Mouse (Mus musculus): Measurements from ENCODE around the gene Tmsb15l.
"Not testable (repeated sequence)": the region's sequence is repeated elsewhere in the genome, so short reads cannot be mapped to it uniquely, and the experiment has no call there.

Tmsb15l gene

GRCm38 (mm10) chrX:136976424-136977084, at the start of gene Tmsb15l, which contains the start of gene Tmsb15b1:
Gene Tmsb15l (minus strand): TSS chrX:136976869.
Gene Tmsb15b1 (minus strand): TSS chrX:136976874.
- DNase-seq (ENCODE audit: extremely low read depth, low read depth, low spot score), result no peak

GRCm38 (mm10) chrX:137019310-137019709, 42.6 kb upstream of the Tmsb15l start:
- DNase-seq (ENCODE audit: extremely low read depth, low read depth, low spot score), result no peak

GRCm38 (mm10) chrX:137017668-137018067, 41.0 kb upstream of the Tmsb15l start:
- DNase-seq (ENCODE audit: extremely low read depth, low read depth, low spot score), result no peak

- DNase-seq (ENCODE audit: extremely low read depth, low read depth, low spot score), result no peak
Observed at GRCm38 (mm10) chrX:137015099-137015709, 38.5 kb upstream of the Tmsb15l start.

GRCm38 (mm10) chrX:136996256-136996655, 19.6 kb upstream of the Tmsb15l start:
- DNase-seq (ENCODE audit: extremely low read depth, low read depth, low spot score), result no peak

- no peak for DNase-seq (ENCODE audit: extremely low read depth, low read depth, low spot score)
Observed at GRCm38 (mm10) chrX:136993641-136994040, 17.0 kb upstream of the Tmsb15l start.

- DNase-seq (ENCODE audit: extremely low read depth, low read depth, low spot score), result no peak
Observed at GRCm38 (mm10) chrX:136992978-136993547, 16.4 kb upstream of the Tmsb15l start, which contains the start of gene Zcchc18. Gene Zcchc18 (plus strand): TSS chrX:136993155.

- DNase-seq (ENCODE audit: extremely low read depth, low read depth, low spot score), result no peak
Observed at GRCm38 (mm10) chrX:136992191-136992965, 15.7 kb upstream of the Tmsb15l start.

- DNase-seq (ENCODE audit: extremely low read depth, low read depth, low spot score), result no peak
Observed at GRCm38 (mm10) chrX:136991274-136991673, 14.6 kb upstream of the Tmsb15l start.

GRCm38 (mm10) chrX:136986039-136986438, 9.4 kb upstream of the Tmsb15l start:
- DNase-seq (ENCODE audit: extremely low read depth, low read depth, low spot score), result no peak

GRCm38 (mm10) chrX:136978616-136979015, 1.9 kb upstream of the Tmsb15l start:
- no peak for DNase-seq (ENCODE audit: extremely low read depth, low read depth, low spot score)

GRCm38 (mm10) chrX:136975397-136975796, 1.3 kb downstream of the Tmsb15l start, which contains the start of gene Tmsb15b2:
Gene Tmsb15b2 (minus strand): TSS chrX:136975497.
- DNase-seq (ENCODE audit: extremely low read depth, low read depth, low spot score), result not testable (repeated sequence)

- no peak for DNase-seq (ENCODE audit: extremely low read depth, low read depth, low spot score)
Observed at GRCm38 (mm10) chrX:136959688-136960087, 17.0 kb downstream of the Tmsb15l start.

- DNase-seq (ENCODE audit: extremely low read depth, low read depth, low spot score), result not testable (repeated sequence)
Observed at GRCm38 (mm10) chrX:136958300-136958699, 18.4 kb downstream of the Tmsb15l start.

GRCm38 (mm10) chrX:136957583-136958279, 18.9 kb downstream of the Tmsb15l start:
- DNase-seq (ENCODE audit: extremely low read depth, low read depth, low spot score), result not testable (repeated sequence)

GRCm38 (mm10) chrX:136937985-136938384, 38.7 kb downstream of the Tmsb15l start:
- no peak for DNase-seq (ENCODE audit: extremely low read depth, low read depth, low spot score)

GRCm38 (mm10) chrX:136927031-136927430, 49.6 kb downstream of the Tmsb15l start, which contains the start of gene H2bfm:
Gene H2bfm (plus strand): TSS chrX:136927325.
- DNase-seq (ENCODE audit: extremely low read depth, low read depth, low spot score), result no peak

- DNase-seq (ENCODE audit: extremely low read depth, low read depth, low spot score), result no peak
Observed at GRCm38 (mm10) chrX:136925863-136926262, 50.8 kb downstream of the Tmsb15l start.
